Mouse (Mus musculus): ENCODE measurements around the gene Ecel1.

The Ecel1 gene

DNA sequence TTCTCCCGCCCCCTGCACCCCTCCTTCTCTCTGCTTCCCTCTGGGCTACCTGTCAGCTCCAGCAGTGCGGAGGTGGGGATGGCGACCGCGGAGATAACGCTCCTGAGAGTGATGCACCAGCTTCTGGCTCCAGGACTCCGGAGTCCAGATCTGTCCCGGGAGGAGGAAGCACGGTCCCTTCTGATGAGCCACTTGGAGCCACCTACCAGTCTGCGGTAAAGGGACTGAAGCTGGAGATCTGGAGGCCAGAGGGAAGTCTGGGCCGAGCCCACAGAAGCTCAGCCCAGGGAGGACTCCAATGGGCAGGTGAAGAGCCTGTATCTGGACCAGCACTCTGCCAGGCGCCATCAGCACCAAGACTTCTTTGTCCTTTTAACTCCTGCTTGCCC, at the start of gene Ecel1:
Gene Ecel1, minus strand, starts transcription at position 323 of the 389 bp plus-strand sequence.
- no peak for DNase-seq (ENCODE audit: low spot score in 2 of 2)

GRCm38 (mm10) chr1:87205502-87205901, 49.2 kb upstream of the Ecel1 start:
- no peak for DNase-seq (ENCODE audit: low spot score in 2 of 2)

GRCm38 (mm10) chr1:87205038-87205437, 48.7 kb upstream of the Ecel1 start:
- DNase-seq (ENCODE audit: low spot score in 2 of 2), result no peak

GRCm38 (mm10) chr1:87204465-87204864, 48.1 kb upstream of the Ecel1 start, which contains the start of gene Chrng:
Chrng (plus strand) TSS chr1:87204657.
- DNase-seq (ENCODE audit: low spot score in 2 of 2), result no peak

- DNase-seq (ENCODE audit: low spot score in 2 of 2), result no peak
Observed at GRCm38 (mm10) chr1:87203779-87204178, 47.5 kb upstream of the Ecel1 start.

- no peak for DNase-seq (ENCODE audit: low spot score in 2 of 2)
Observed at GRCm38 (mm10) chr1:87201848-87202247, 45.5 kb upstream of the Ecel1 start.

DNA sequence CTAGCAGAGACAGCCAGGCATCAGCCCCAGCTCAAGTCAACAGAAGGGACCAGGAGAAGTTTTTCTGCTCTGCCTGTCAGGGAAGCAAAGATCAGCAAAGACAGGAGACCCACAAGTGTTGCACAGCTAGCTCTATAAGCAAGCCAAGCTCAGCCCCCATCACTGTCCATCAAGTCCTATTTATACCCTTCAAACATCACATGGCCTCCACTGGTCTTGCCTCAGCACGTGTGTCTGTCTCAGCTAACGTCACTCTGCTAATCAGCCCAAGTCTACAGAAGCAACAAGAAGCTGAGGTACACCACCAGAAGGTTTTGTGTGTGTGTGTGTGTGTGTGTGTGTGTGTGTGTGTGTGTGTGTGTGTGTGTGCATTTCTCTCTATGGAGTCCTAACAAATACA, 44.5 kb upstream of the Ecel1 start:
- no peak for DNase-seq (ENCODE audit: low spot score in 2 of 2)

DNA sequence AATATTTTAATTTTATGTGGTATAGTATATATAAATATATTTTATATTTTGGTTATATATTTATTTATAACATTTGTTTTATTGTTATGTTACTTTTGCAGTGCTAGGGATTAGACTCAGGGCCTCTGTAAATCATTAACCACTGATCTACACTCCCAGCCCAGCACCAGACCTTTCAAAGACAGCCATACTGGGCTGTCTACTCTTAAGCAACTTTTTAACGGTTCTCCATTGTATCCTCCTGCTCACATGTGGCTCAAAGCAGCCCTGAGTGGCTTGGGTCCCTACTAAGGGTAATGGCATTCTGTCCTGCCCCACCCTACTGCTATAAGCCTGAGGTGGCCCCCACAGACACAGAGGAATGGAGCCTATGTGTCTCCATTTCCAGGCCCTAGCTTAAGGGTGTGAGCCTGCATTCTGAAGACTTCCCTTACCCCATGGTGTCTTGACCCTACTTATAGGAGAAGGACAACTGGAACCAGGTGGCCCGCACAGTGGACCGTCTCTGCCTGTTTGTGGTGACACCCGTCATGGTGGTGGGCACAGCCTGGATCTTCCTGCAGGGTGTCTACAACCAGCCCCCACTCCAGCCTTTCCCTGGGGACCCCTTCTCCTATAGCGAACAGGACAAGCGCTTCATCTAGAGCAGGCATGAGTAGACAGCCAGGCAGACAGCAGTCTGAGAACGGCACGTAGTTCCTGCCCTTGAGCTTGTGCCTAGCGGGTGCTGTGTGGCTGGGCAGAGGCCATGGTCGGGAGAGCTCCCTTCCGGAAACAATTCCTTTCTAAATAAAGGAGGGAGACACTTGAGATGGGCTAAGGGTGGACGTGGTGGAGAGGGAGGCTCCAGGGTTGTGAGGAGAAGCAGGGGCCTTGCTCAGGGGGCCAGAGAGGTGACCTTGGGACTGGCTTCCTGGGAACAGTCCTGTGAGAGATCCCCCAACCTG, 42.1 kb upstream of the Ecel1 start:
- DNase-seq (ENCODE audit: low spot score in 2 of 2), result no peak

- DNase-seq (ENCODE audit: low spot score in 2 of 2), result no peak
Observed at GRCm38 (mm10) chr1:87197296-87197695, 41.0 kb upstream of the Ecel1 start.

- no peak for DNase-seq (ENCODE audit: low spot score in 2 of 2)
Observed at GRCm38 (mm10) chr1:87190429-87190828, 34.1 kb upstream of the Ecel1 start, which contains the start of gene Chrnd. Chrnd (plus strand) TSS chr1:87190607.

DNA sequence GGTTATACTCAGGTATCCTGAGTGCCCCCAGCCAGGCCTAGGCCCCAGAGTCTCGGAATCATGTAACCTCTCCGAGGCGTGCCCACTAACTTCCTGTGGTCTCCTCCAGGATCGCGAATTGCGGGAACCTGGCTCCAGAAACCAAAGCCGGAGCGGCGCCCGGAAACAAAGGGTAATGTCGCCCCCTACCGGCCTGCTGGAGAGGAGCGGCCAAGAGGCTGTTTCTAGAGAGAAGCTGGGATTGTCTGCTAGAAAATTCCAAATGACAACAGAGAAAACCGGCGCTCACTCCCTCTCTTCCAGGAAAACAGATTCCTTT, 30.7 kb upstream of the Ecel1 start:
- DNase-seq (ENCODE audit: low spot score in 2 of 2), result peak; percentile 47 to 56

GRCm38 (mm10) chr1:87186261-87187036, 30.1 kb upstream of the Ecel1 start:
- DNase-seq (ENCODE audit: low spot score in 2 of 2), result no peak

- no peak for DNase-seq (ENCODE audit: low spot score in 2 of 2)
Observed at GRCm38 (mm10) chr1:87185526-87185925, 29.2 kb upstream of the Ecel1 start.

- DNase-seq (ENCODE audit: low spot score in 2 of 2), result peak; percentile 57 to 66
Observed at GRCm38 (mm10) chr1:87184751-87185139, 28.4 kb upstream of the Ecel1 start.

- DNase-seq (ENCODE audit: low spot score in 2 of 2), result no peak
Observed at GRCm38 (mm10) chr1:87183998-87184750, 27.9 kb upstream of the Ecel1 start.

GRCm38 (mm10) chr1:87183013-87183412, 26.7 kb upstream of the Ecel1 start, which contains the start of gene Prss56:
Prss56 (plus strand) TSS chr1:87183313.
- DNase-seq (ENCODE audit: low spot score in 2 of 2), result no peak

- DNase-seq (ENCODE audit: low spot score in 2 of 2), result no peak
Observed at GRCm38 (mm10) chr1:87180896-87181295, 24.6 kb upstream of the Ecel1 start.

- DNase-seq (ENCODE audit: low spot score in 2 of 2), result peak in 1 of 2 experiments; percentile 30
Observed at GRCm38 (mm10) chr1:87175852-87176292, 19.6 kb upstream of the Ecel1 start.

GRCm38 (mm10) chr1:87174006-87174955, 18.0 kb upstream of the Ecel1 start:
- peak; percentile 31 to 37 for DNase-seq (ENCODE audit: low spot score in 2 of 2)

DNA sequence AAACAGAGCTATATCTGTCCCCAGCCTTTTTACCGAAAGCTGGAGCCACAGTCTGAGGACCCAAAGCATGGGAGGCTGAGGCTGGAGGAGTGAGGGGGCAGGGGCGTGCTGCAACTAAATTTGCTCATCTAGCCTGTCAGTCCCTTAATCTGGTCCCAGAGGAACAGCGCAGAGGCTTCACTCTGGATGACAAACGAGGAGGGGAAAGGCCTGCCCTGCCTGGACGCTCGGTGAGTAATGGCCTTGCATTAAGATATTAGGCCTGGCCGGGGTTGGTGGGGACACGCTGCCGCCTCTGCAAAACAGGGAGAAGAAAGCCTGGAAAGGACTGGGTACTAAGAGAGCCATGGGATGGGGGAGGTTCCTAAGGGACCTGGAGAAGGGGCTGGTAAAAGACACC, 16.0 kb upstream of the Ecel1 start:
- no peak for DNase-seq (ENCODE audit: low spot score in 2 of 2)

GRCm38 (mm10) chr1:87171312-87171711, 15.0 kb upstream of the Ecel1 start:
- DNase-seq (ENCODE audit: low spot score in 2 of 2), result no peak

All from frontal cortex, postnatal 25 days (tissue).